Mouse (Mus musculus): ENCODE results near the gene Ttll8.

Gene Ttll8

GRCm38 (mm10) chr15:88882851-88883250 is 71.4 kb downstream of the Ttll8 start:
- no peak for DNase-seq (ENCODE audit: low read depth, low spot score)

DNA sequence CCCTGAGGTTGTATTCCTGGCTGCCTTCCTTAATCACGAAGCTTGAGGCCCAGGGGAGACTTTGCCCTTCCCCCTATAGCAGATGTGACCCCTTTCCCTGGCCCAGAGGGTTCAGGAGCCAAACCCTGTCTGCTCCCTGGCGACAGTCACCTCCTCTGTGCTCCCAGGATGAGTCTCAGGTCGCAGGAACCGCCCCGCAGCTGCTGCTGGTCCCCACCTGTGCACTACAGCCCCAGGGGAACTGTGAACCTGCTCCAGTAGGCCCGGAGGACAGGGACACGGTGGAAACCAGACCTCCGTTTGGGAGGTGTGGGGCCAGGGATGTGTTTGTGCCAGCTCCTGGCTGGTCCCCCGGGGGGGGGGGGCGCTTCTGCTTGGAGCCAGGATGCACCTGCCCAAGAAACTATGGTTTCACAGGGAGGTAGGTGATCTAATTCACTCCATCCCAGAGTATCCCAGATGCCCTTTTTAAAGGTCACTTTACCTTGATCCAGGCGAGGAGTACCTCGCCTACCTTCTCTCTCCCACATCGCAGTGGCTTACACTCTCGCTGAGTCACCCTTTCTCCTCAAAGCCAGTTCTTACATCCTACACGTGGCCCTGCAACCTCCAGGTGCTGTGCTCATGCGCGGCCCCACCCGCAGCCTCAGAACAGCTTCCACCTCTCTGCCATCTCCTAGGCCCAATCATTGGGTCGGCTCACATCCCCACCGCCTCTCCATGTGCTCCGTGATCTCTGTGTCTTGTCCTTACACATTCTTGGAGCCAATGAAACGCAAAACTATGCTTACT is 72.8 kb downstream of the Ttll8 start:
- DNase-seq (ENCODE audit: low read depth, low spot score): peak; percentile 66

- peak; percentile 70 for DNase-seq (ENCODE audit: low read depth, low spot score)
These were observed 77.2 kb downstream of the Ttll8 start for GRCm38 (mm10) chr15:88877021-88877400.

GRCm38 (mm10) chr15:88876155-88877020 is 77.8 kb downstream of the Ttll8 start:
- peak; percentile 88 for DNase-seq (ENCODE audit: low read depth, low spot score)

- DNase-seq (ENCODE audit: low read depth, low spot score): no peak
These were observed 78.6 kb downstream of the Ttll8 start for GRCm38 (mm10) chr15:88875625-88876081.

DNA sequence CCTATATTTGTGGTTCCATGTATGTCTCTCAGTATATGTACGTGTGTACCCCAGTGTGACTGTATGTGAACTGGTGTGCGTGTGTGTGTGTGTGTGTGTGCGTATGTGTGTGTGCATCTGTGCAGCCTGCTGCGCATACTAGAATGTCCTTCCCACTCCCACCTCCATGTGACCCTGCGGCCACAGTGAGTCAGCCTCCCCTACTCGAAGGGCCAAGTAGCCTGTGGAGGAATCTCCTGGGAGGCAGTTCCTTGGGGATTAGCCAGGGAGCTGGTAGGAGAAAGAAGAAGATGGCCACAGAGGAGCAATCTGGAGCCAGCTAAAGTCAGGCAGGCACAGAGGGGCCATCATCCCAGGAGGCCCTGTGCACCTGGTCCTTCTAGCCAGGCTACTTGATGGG is 79.7 kb downstream of the Ttll8 start:
- no peak for DNase-seq (ENCODE audit: low read depth, low spot score)

DNA sequence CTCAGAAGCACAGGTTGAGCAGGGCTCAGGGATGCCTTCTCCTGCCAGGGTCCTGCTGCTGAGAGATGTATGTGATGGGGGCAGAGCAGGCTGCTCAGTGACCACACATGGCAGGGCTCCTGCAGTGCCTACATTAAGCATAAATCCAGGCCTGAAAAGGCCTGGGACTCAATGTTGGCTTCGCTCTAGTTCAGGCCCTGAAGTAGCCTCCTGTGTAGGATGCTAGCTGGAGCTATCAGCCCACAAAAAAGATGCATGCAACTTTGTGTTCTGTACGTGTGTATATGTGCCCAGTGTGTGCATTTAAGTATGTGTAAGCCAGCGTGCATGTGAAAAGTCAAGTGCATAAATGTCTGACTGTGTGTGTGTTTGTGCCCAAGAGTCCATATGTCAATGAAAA is 80.2 kb downstream of the Ttll8 start:
- DNase-seq (ENCODE audit: low read depth, low spot score): no peak

- no peak for DNase-seq (ENCODE audit: low read depth, low spot score)
These were observed 83.6 kb downstream of the Ttll8 start for GRCm38 (mm10) chr15:88870418-88871185.

GRCm38 (mm10) chr15:88868024-88868742 is 86.0 kb downstream of the Ttll8 start:
- no peak for DNase-seq (ENCODE audit: low read depth, low spot score)

- no peak for DNase-seq (ENCODE audit: low read depth, low spot score)
These were observed 86.7 kb downstream of the Ttll8 start for GRCm38 (mm10) chr15:88867368-88868023.

DNA sequence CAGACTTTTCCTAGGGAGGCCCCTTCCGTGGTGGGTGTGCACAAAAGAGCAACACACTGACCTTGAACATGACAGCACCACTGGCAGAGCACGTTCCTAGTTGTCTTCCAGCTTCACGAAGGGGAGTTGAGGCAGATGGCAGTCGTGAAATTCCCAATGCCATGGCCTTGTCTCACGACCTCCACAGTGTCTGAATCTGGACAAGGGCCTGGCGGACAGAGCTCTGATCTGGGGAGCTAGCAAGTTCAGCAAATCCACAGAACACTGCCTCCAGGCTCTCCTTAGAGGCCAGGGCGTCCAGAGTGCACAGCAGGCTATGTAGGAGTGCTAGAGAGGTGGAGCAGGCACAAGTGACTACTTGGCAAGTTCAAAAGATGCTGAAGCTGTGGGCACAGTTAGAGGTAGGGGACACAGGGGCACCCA is 87.3 kb downstream of the Ttll8 start:
- no peak for DNase-seq (ENCODE audit: low read depth, low spot score)

DNA sequence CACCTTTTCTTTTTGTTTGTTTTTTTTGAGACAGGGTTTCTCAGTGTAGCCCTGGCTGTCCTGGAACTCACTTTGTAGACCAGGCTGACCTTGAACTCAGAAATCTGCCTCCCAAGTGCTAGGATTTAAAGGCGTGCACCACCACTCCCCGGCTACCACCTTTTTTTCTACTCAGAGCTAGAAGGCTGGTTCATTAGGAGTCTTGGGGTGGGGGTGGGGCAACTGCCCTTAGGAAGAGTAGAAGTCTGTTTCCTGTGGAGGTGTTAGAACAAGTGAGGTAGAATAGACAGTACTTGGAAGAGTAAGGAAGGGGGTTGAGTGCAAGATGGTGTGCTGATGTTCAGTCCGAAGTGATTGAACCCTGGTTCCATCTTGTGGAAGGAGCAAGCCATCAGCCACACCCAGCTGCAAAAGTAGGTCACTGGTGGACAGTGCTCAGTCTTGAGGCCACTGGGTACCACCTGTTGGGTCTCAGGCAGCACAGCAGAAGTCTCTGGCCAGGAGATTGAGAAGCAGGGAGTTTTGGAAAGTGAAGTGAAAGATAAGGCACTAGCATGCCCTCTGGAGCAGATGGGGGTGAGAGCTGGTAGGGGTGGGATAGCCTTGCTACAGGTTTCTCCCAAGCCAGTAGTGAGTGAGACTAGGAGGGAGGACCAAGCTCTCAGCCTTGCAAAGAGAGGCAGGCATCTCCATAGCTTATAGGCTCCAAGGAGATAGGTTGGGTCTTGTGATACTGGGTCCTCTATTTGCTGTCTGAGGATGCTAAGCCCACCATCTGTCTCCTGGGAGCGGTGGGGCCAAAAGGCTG is 88.1 kb downstream of the Ttll8 start:
- DNase-seq (ENCODE audit: low read depth, low spot score): no peak

GRCm38 (mm10) chr15:88865061-88865460 is 89.2 kb downstream of the Ttll8 start:
- DNase-seq (ENCODE audit: low read depth, low spot score): no peak

GRCm38 (mm10) chr15:88864270-88865030 is 89.8 kb downstream of the Ttll8 start:
- DNase-seq (ENCODE audit: low read depth, low spot score): no peak

GRCm38 (mm10) chr15:88863695-88864231 is 90.5 kb downstream of the Ttll8 start:
- DNase-seq (ENCODE audit: low read depth, low spot score): peak; percentile 97

GRCm38 (mm10) chr15:88862881-88863694 is 91.1 kb downstream of the Ttll8 start:
- peak; percentile 52 for DNase-seq (ENCODE audit: low read depth, low spot score)

GRCm38 (mm10) chr15:88861772-88862622 is 92.2 kb downstream of the Ttll8 start, which contains the start of gene Pim3:
Pim3 (plus strand) TSS chr15:88862186.
- peak; percentile 99 for DNase-seq (ENCODE audit: low read depth, low spot score)

All from brain, adult 2 months (tissue).